Mouse (Mus musculus) heart, embryonic 12.5 days (tissue): Measurements from ENCODE around the gene Tmem63a. TPM values are rescaled to one million over a fixed set of nuclear protein-coding genes. Genes with fewer than 3 reads are reported as not detected.
A peak's percentile ranks its signal among the peaks of the same experiment; 100 is the strongest.

ENCODE experiments used
- ATAC-seq: fragments of 200-750 bp; cut with Nextera tagmentation; 2 replicates; pipeline ENCODE4 v1.8.0; 2017; ENCODE audit warnings: moderate TSS enrichment, moderate library complexity; ENCODE audit not compliant: insufficient number of reproducible peaks, low FRiP score
- H3K27ac ChIP-seq: fragments of 300-500 bp; sonication (generic); 2 replicates; pipeline ENCODE4 v1.5.1; 2016; ENCODE audit warnings: mild to moderate bottlenecking, moderate library complexity; ENCODE audit not compliant: poor library complexity, severe bottlenecking
- H3K27me3 ChIP-seq: fragments of 300-500 bp; sonication (generic); replicated peaks from 2 replicates; pipeline ENCODE4 v1.6.1; 2016; ENCODE audit warnings: mild to moderate bottlenecking, moderate library complexity
- H3K36me3 ChIP-seq: fragments of 300-500 bp; sonication (generic); 2 replicates; pipeline ENCODE4 v1.6.1; 2016; ENCODE audit warnings: mild to moderate bottlenecking, moderate library complexity
- H3K4me1 ChIP-seq: fragments of 300-500 bp; sonication (generic); replicated peaks from 2 replicates; pipeline ENCODE4 v1.6.1; 2016; ENCODE audit warnings: mild to moderate bottlenecking
- H3K4me2 ChIP-seq: fragments of 300-500 bp; sonication (generic); 2 replicates; pipeline ENCODE4 v1.6.1; 2016; ENCODE audit warnings: mild to moderate bottlenecking, moderate library complexity
- H3K4me3 ChIP-seq: fragments of 300-500 bp; sonication (generic); 2 replicates; pipeline ENCODE4 v1.5.1; 2016; ENCODE audit warnings: mild to moderate bottlenecking
- H3K9ac ChIP-seq: fragments of 300-500 bp; sonication (generic); 2 replicates; pipeline ENCODE4 v1.6.1; 2016; ENCODE audit warnings: mild to moderate bottlenecking, moderate library complexity
- H3K9me3 ChIP-seq: fragments of 300-500 bp; sonication (generic); replicated peaks from 2 replicates; pipeline ENCODE4 v1.6.1; 2016; ENCODE audit warnings: mild to moderate bottlenecking, moderate library complexity
- WGBS: fragments of 180-500 bp; shearing (Covaris S2); methylation state at CpG from one replicate; pipeline ENCODE4 v1.1.7; 2016; 5-methylcytosine and 5-hydroxymethylcytosine counted together
- polyA plus RNA-seq: library from polyadenylated mRNA; unstranded; fragments of >200 nt; fragmentation: Nextera tagmentation; extraction: Ambion mirVana; gene quantifications from 2 replicates; pipeline ENCODE4 v1.2.1, GENCODE M21; 2016

Gene Tmem63a
- polyA plus RNA-seq, 1 experiment from 2014 or later: 10.2 TPM

- H3K4me3 ChIP-seq: peak overlapping the region; percentile 13
Observed at GRCm38 (mm10) chr1:180906461-180907147, 35.5 kb upstream of the Tmem63a start.

GRCm38 (mm10) chr1:180911138-180911537 lies 31.0 kb upstream of the Tmem63a start:
- H3K36me3 ChIP-seq: peaks cover 24% of the 10 kb centered on the region
- H3K4me1 ChIP-seq: peaks cover 13% of the 10 kb centered on the region; the same call in 1 of the 2 replicates
- H3K9ac ChIP-seq: no peak overlapping the region
- ATAC-seq: no peak
- no peak overlapping the region for H3K4me3 ChIP-seq
- no peaks in the 10 kb centered on the region for H3K9me3 ChIP-seq
- no peaks in the 10 kb centered on the region for H3K27me3 ChIP-seq
- peak overlapping the region; percentile 53 for H3K4me2 ChIP-seq
- H3K27ac ChIP-seq: no peak overlapping the region
- 46% methylated on average over 8 of the region's 8 CpGs for WGBS

More at GRCm38 (mm10) chr1:180906461-180907147, 35.5 kb upstream of the Tmem63a start:
- 90% methylated on average over 24 of the region's 24 CpGs for WGBS
- Histone ChIP-seq H3K4me1 (peaks cover 22% of the 10 kb centered on the region), H3K27me3 (no peaks in the 10 kb centered on the region), H3K4me2 (peak overlapping the region; percentile 89), H3K36me3 (peaks cover 30% of the 10 kb centered on the region), H3K9me3 (no peaks in the 10 kb centered on the region), H3K27ac (no peak overlapping the region), H3K9ac (no peak overlapping the region)
- ATAC-seq: no peak

GRCm38 (mm10) chr1:180911653-180912287 lies 30.4 kb upstream of the Tmem63a start:
- H3K27me3 ChIP-seq: no peaks in the 10 kb centered on the region
- peak overlapping the region; percentile 53 for H3K4me2 ChIP-seq
- 0 out of 2 replicates have a peak, but pooled peaks have one; percentile 44 for ATAC-seq
- H3K4me3 ChIP-seq: no peak overlapping the region
- peaks cover 18% of the 10 kb centered on the region for H3K36me3 ChIP-seq
- H3K27ac ChIP-seq: no peak overlapping the region
- WGBS: 45% methylated on average over 20 of the region's 20 CpGs
- H3K9me3 ChIP-seq: no peaks in the 10 kb centered on the region
- peaks cover 10% of the 10 kb centered on the region; the same call in 1 of the 2 replicates for H3K4me1 ChIP-seq
- H3K9ac ChIP-seq: no peak overlapping the region

- Histone ChIP-seq H3K4me2 (no peak overlapping the region), H3K4me3 (no peak overlapping the region), H3K27ac (no peak overlapping the region), H3K9me3 (no peaks in the 10 kb centered on the region), H3K4me1 (peaks cover 10% of the 10 kb centered on the region; the same call in 1 of the 2 replicates), H3K36me3 (peaks cover 9% of the 10 kb centered on the region), H3K27me3 (no peaks in the 10 kb centered on the region), H3K9ac (no peak overlapping the region)
- no peak for ATAC-seq
- WGBS: 84% methylated on average over 5 of the region's 5 CpGs
Observed at GRCm38 (mm10) chr1:180912792-180913191, 29.4 kb upstream of the Tmem63a start.

- 36% methylated on average over 4 of the region's 4 CpGs for WGBS
- Histone ChIP-seq H3K4me1 (peaks cover 12% of the 10 kb centered on the region; the same call in 1 of the 2 replicates), H3K4me3 (no peak overlapping the region), H3K9me3 (no peaks in the 10 kb centered on the region), H3K36me3 (no peaks in the 10 kb centered on the region), H3K4me2 (no peak overlapping the region), H3K27ac (no peak overlapping the region), H3K9ac (no peak overlapping the region), H3K27me3 (no peaks in the 10 kb centered on the region)
- no peak for ATAC-seq
Observed at GRCm38 (mm10) chr1:180913797-180914196, 28.3 kb upstream of the Tmem63a start.

GRCm38 (mm10) chr1:180916425-180916824 lies 25.7 kb upstream of the Tmem63a start:
- Histone ChIP-seq H3K27ac (no peak overlapping the region), H3K9me3 (no peaks in the 10 kb centered on the region), H3K36me3 (no peaks in the 10 kb centered on the region), H3K4me3 (no peak overlapping the region), H3K4me2 (no peak overlapping the region), H3K27me3 (no peaks in the 10 kb centered on the region; the same call in none of the 2 replicates), H3K4me1 (peaks cover 13% of the 10 kb centered on the region; the same call in 1 of the 2 replicates), H3K9ac (no peak overlapping the region)
- ATAC-seq: no peak
- 83% methylated on average over 11 of the region's 11 CpGs for WGBS

- Histone ChIP-seq H3K27ac (no peak overlapping the region), H3K9ac (no peak overlapping the region), H3K4me2 (no peak overlapping the region), H3K9me3 (no peaks in the 10 kb centered on the region), H3K4me3 (no peak overlapping the region), H3K4me1 (peaks cover 12% of the 10 kb centered on the region; the same call in 1 of the 2 replicates), H3K36me3 (no peaks in the 10 kb centered on the region), H3K27me3 (no peaks in the 10 kb centered on the region; the same call in none of the 2 replicates)
- no peak for ATAC-seq
- WGBS: 30% methylated on average over 1 of the region's 1 CpGs
Observed at GRCm38 (mm10) chr1:180917053-180917452, 25.1 kb upstream of the Tmem63a start.

GRCm38 (mm10) chr1:180919686-180920085 lies 22.5 kb upstream of the Tmem63a start:
- Histone ChIP-seq H3K36me3 (no peaks in the 10 kb centered on the region), H3K4me1 (0 out of 2 replicates have a peak, but pooled peaks cover 5% of the 10 kb centered on the region), H3K9me3 (no peaks in the 10 kb centered on the region), H3K27ac (no peak overlapping the region), H3K4me2 (no peak overlapping the region), H3K27me3 (no peaks in the 10 kb centered on the region; the same call in none of the 2 replicates), H3K4me3 (no peak overlapping the region), H3K9ac (no peak overlapping the region)
- ATAC-seq: peak; percentile 55; the same call in 1 of the 2 replicates
- WGBS: 30% methylated on average over 8 of the region's 8 CpGs

GRCm38 (mm10) chr1:180922273-180923048 lies 19.7 kb upstream of the Tmem63a start:
- H3K36me3 ChIP-seq: no peaks in the 10 kb centered on the region
- no peak overlapping the region for H3K27ac ChIP-seq
- H3K9ac ChIP-seq: no peak overlapping the region
- no peak overlapping the region for H3K4me2 ChIP-seq
- WGBS: 53% methylated on average over 6 of the region's 6 CpGs
- H3K9me3 ChIP-seq: no peaks in the 10 kb centered on the region
- H3K4me3 ChIP-seq: no peak overlapping the region
- 0 out of 2 replicates have a peak, but pooled peaks cover 5% of the 10 kb centered on the region for H3K4me1 ChIP-seq
- H3K27me3 ChIP-seq: no peaks in the 10 kb centered on the region; the same call in none of the 2 replicates
- ATAC-seq: no peak

GRCm38 (mm10) chr1:180924737-180925136 lies 17.4 kb upstream of the Tmem63a start:
- WGBS: 45% methylated on average over 2 of the region's 2 CpGs
- Histone ChIP-seq H3K4me1 (no peaks in the 10 kb centered on the region), H3K9ac (no peak overlapping the region), H3K36me3 (no peaks in the 10 kb centered on the region), H3K27ac (no peak overlapping the region), H3K4me2 (no peak overlapping the region), H3K4me3 (no peak overlapping the region), H3K27me3 (peaks cover 6% of the 10 kb centered on the region), H3K9me3 (no peaks in the 10 kb centered on the region)
- no peak for ATAC-seq

GRCm38 (mm10) chr1:180926286-180926685 lies 15.9 kb upstream of the Tmem63a start:
- WGBS: 66% methylated on average over 4 of the region's 4 CpGs
- Histone ChIP-seq H3K27ac (no peak overlapping the region), H3K4me1 (no peaks in the 10 kb centered on the region), H3K4me2 (no peak overlapping the region), H3K9ac (no peak overlapping the region), H3K36me3 (no peaks in the 10 kb centered on the region), H3K4me3 (no peak overlapping the region), H3K27me3 (0 out of 2 replicates have a peak, but pooled peaks cover 6% of the 10 kb centered on the region), H3K9me3 (no peaks in the 10 kb centered on the region; the same call in 1 of the 2 replicates)
- no peak for ATAC-seq
